Mouse (Mus musculus) thymus, postnatal 14 days (tissue): ENCODE results near the gene Nyap1.

ENCODE experiments used
- DNase-seq: peaks from one replicate; pipeline ENCODE4 v3.0.0; 2021

Gene Nyap1

DNA sequence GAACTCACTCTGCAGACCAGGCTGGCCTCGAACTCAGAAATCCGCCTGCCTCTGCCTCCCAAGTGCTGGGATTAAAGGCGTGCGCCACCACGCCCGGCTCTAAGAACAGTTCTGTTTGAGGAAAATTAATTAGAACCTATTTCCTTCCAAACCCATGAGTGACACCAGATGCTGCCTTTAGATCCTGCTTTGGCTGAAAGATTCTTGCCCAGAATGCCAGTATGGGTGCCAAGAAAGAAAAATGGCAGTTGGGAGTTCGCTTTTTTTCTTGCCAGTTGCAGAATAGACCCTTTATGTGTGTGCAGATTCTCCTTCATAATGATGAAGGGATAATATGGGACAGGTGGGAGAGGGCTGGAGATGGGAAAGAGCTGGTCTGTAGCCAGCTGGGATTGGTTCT, 2.8 kb upstream of the Nyap1 start:
- DNase-seq, result no peak

DNA sequence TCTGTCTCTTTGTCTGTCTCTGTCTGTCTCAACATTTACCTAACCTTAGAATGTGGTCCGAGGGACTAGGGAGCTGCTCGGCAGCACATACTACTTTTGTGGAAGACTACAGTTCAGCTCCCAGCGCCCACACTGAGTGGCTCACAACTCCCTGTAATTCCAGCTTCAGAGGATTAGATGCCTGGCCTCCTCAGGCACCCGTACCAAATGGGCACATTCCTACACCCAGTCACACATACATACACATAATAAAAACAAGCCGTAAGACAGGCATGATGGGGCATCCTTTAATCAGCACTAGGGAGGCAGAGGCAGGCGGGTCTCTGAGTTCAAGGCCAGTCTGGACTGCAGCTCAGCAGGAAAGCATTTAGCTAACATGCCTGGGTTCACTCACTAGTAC, 1.4 kb upstream of the Nyap1 start:
- DNase-seq, result no peak

DNA sequence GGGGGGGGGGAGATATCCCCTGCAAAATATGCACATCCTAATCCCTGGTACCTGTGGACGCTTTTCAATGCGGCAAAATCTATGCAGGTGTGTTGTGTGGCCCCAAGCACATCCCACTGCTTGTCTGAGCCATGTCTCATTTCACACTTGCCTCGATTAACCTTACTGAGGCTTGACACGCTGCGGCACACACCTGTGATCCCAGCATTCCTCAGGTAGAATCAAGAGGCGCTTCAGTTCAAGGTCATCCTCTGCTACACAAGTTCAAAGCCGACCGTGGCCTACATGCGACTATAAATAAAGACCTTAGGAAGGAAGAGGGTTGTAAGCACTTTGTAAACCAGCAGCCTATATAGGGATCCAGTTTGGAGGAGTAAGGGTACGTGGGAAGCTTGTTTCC, 641 bp upstream of the Nyap1 start:
- DNase-seq, result no peak

DNA sequence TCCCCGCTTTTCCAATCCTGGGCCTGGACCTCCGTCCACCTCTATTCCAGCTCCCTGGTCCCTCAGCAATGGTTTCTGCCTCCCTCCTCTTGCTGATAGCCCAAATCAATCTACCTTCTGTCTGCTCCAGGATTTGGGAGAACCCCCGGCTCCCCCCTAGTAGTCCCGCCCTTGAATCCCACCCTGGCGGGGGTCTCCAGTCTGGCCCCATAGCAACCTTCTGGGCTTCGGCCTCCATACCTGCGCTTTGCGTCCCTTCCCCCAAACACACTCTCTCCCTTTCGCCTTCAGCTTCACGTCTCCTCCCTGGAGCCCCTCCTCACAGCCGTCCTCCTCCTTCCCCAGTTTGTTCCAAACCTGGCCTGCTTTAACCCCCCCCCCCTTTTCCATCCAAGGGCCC, 901 bp downstream of the Nyap1 start:
- peak; percentile 40 for DNase-seq

DNA sequence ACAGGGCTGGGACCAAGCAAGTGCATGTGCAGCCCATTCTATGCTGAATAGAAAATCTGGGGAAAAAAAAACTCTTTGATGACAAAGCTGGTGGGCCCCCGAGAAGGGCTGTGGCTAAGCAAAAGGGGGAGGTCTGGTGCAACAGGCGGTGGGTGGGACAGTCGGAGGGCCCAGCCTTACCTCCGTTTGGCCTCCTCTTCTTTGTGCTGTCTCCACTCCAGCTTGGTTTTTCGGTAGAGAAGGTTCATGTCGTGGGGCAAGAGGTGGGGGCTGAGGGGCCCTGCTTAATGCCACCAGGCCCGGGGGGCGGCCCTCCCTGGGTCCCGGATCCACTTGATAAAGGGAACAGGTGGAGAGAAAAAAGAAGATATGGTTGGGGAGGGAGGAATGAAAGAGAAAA, 1.9 kb downstream of the Nyap1 start:
- peak; percentile 60 for DNase-seq

DNA sequence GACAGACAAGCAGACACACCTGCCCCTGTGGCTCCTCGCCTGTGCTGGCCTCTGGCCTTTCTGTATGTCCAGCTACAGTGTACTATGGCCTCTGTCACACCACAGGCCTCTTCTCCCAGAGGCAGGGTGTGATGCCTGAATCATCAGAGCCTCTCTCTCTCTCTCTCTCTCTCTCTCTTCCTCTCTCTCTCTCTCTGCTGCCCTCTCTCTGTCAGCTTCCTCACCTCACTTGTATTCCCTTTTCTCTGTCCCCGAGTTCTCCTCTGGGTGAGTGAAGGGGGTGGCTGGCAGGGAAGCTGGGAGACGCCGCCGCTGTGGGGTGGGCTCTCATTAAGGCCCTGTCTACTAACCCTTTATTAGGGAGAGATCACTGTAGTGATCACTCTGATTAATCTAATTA, 2.9 kb downstream of the Nyap1 start:
- peak; percentile 64 for DNase-seq

DNA sequence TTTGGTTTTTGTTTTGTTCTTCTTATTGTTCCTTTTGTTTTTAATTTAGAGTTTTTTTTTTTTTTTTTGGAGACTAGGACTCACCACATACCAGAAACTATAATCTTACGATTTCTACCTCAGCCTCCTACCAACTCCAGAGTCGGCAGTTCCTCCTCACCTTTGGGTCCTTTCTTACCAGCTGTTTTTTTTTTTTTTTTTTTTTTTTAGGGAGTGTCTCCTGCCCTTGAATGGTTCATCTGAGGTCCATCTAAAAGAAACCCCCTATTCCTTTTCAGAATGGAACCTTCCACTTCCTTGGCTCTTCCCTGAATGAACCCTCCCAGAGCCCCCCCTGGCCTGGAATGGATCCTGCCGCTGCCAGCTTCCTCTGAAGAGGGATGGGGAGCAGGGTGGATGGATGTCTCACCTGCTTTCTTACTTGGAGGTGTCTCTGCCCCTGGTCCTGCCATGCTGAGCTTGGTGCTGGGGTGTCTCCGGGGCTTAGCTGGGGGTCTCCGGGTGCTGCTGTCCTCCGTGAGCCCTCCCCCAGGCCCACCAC, 3.9 kb downstream of the Nyap1 start:
- DNase-seq, result no peak

DNA sequence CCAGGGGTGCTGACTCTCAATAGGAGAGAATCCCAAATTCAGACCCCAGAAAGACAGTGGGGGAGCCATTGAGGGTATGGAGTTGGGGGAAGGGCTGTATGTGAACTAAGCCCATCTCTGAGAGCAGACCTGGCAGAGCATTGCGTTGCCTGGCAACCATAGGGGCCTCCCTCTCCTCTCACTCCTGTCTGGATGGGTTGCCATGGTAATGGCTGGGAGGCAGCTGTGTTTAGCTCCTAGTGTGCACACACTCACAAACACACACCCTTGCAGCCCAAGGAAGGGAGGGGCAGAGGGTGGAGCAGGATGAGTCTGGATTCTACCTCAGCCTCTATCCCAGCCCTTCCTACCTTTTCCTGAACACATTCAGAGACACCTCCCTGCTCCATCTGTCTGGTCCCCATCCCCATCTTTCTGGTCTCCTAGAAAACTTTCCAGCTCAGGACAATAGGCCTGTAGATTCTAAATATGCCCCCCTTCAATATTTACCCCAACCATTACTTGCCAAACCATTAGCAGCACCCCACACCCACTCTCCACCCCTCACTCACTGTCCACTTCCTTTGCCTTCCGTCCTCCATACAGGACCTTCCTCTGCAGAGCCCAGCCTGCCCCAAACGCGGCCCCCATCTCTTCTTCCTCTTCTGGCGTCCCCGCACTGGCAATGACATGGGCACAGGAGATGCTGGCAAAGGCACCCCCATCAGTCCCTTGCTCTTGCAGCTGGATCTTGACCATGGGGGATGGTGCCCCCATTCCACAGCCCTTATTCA, 6.9 kb downstream of the Nyap1 start:
- DNase-seq, result no peak

DNA sequence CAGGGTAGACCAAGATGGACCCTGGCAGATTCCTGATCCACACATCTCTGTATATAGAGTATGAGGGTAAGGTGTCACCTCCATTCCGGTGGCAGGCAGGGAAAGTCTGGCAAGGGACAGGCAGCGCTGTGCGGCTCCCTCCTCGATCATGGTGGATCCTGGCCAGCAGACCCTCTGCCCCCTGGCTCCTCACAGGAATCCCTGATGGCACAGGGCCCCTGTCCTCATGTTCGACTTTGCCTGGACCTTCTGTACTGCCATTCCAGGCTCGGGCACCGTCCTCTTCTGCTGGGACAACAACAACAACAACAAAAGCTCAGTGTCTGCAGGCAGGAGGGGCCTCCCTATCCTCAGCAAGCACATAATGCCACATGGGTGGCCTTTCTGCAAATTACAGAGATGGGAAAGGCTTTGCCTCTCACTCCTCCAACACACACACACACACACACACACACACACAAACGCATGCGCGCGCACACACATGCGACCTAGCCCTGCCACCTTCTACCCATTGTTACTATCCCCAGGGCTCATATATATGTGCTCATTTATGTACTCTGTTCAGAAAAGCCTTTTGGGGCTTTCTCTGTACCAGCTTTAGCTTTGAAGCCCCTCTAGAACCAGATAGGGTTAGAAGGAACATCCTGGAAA, 7.6 kb downstream of the Nyap1 start:
- DNase-seq, result no peak

DNA sequence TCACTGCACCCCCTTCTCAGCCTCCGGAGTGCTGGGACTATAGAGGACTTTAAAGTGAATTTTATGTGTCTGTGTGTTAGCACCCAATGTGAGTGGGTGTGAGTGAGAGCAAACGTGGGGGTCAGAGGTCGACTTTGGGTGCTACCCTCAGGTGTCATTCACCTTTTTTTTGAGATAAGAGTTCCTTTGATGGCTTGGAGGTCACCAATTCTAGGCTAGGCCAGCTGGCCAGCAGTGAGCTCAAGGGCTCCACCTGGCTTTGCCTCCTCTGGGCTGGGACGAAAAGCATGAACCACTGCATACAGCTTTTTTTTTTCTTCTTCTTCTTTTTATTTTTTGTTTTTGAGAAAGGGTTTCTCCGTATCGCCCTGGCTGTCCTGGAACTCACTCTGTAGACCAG, 14.6 kb downstream of the Nyap1 start:
- no peak for DNase-seq

DNA sequence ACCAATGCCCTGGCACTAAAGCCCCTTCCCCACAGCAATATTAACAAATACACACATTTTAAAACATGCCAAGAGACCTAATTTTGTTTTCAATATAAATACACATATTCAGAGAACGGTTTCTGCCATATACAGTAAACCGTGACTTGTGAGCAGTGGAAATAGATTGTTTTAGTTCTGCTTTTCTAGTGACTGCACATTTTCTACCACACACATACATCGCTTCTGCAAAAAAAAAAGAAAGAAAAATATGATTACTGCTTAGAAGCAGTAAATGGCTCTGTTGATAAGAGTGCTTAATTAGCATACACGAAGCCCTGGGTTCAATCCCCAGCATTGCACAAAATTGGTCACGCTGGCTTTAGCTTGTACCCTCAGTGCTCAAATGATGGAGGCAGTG, 17.6 kb downstream of the Nyap1 start:
- no peak for DNase-seq

DNA sequence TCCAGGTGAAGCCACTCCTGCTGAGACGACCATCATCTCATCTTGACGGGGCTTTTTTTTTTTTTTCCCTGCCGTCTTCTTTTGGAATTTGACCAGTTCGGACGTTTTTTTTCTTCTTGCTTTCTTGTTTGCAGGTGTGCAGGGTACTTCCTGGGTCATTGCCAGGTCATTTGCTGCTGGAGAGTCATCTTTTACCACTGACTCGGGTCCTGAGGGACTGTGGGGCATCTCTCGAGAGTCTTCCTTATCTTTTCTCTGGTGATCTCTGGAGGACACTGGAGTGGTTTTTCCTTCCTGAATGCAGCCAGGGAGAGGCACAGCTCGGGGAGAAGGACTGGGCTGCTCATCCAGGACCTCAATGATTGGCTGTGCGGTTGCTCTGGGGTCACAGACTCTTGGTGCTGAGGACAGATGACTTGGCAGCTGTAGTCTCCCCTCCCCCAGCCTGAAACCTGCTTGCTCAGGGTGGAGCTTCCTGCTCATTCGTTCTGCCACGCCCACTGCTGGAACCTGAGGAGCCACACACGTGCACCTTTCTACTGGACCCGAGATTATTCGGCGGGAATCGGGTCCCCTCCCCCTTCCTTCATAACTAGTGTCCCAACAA, 20.7 kb downstream of the Nyap1 start:
- DNase-seq, result peak; percentile 86

DNA sequence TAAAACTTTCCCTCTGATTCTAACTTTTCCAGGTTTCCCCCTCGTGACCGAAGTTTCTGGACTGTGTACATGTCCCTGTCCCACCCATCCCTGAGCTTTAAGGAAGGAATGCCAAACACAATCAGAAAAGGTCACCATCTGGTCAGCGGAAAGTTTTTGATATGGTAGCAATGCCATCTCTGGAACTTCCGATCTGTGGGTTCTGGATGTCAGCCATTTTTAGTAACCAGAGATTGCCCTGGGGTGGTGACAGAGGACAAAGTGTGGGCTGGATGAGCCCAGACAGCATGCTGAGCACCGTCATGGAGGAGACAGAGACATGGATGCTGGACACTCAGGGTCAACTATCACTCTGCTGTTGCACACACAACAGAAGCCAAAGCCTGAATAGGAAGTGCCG, 22.3 kb downstream of the Nyap1 start:
- DNase-seq, result no peak

DNA sequence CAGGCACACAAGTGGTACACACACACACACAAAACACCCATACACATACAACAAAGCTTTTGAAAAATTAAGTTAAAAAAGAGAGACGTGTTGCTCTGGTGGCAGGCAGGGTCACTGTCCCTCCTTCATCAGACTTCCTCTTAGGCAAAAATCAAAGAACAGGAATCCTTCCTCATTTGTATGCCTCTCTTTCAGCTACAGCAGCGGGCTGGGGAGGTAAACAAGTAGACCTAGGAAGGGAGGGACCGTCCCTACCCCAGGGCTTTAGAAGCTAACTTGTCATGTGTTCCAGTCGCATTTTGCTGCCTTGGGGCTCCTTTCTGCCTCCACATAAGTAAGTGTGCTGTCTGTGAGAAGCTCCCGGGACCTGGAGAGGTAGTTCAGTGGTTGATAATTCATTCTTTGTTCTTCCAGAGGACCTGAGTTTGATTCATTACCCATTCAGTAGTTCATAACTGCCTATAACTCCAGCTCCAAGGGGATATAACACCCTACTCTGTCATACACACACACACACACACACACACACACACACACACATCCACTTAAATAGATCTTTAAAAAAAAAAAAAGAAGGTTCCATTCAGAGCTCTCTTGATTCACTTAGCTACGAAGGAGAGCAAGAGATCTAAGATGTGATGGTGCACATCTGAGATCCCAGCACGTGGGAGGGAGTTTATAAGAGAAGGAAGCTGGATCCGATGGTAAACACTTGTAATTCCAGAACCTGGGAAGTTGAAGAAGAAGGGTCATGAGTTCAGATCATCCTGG, 23.2 kb downstream of the Nyap1 start:
- no peak for DNase-seq

DNA sequence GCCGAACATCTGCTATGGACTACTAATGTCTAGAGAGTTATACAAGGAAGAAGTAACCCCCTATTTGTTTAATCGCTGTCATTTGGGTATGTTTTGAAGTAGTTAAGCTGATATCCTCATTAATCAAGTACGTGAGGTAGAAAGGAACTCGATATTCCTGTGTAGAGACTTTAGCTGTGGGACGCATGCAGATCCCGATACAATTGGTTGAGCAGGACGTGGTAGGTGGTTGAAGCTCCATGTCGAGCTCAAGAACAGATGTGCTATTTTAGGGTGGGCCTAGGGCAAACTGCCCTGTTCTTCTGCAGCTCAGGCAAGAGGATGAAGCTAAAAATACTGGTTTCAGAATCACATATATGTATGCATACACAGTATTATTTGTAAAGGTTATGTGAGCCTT, 25.7 kb downstream of the Nyap1 start:
- DNase-seq, result no peak

DNA sequence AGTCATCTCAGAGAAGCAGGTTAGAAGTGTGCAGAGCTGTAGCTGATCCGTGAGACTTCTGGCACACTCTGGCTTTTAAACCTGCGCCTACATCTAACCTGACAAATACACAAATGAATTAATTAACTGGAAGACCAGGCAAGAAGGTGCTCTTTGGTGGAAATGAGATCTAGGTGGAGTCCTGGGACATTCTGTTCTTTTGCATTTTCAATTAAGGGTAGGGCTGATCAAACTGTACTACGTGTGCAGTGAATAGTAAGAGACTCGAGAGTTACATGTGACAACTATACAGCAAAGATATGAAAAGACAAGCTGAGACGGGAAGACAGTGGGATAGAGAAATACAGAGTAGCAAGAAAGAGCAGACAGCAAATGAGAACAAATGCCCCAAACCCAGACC, 28.0 kb downstream of the Nyap1 start:
- no peak for DNase-seq

DNA sequence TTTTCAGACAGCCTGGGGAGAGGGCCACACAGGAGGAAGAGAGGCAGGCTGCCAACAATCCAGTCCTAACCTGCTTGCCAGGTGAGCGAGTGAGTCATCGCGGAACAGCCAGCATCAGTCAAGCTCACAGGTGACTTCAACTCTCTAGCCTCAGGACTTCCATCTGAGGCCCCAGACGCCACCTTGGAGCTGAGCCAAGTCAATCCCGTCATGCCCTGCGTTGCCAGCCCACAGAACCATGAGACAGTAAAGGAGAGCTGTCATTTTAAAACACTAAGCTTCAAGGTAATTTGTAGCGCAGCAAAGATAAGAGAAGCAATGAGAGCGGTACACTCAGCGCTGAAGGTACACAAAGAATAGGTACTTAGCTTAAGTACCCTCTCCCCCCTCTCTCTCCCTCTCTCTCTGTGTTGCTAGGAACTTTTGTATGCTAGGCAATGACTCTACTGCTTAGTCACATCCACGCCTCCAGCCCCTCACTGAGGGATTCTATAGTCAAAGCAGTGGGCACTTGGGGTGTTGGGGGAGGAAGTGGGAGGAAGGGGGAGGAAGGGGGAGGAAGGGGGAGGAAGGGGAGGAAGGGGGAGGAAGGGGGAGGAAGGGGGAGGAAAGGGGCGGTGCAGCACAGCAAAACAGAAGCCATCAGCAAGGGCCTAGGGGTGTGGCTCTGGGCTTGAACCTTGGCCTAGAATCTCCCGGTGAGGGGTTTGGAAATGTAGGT, 34.3 kb downstream of the Nyap1 start:
- DNase-seq, result peak; percentile 86

DNA sequence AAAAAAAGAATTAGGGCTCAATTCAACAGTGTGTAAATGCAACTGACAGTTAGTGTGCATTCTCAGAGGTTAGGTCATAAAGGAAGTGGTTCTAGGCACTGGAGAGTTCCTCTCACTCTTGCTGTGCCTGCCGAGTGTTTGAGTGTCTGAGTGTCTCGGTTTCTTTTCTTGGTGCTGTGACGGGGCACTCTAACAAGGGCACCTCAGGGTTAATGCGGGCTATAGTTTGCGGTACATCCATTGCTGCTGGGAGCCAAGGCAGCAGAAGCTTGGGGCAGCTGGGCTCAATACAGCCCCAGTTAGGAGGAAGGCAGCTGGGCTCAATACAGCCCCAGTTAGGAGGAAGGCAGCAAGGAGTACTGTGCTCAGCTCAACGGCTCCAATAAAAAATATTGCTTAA, 36.2 kb downstream of the Nyap1 start:
- peak; percentile 70 for DNase-seq

DNA sequence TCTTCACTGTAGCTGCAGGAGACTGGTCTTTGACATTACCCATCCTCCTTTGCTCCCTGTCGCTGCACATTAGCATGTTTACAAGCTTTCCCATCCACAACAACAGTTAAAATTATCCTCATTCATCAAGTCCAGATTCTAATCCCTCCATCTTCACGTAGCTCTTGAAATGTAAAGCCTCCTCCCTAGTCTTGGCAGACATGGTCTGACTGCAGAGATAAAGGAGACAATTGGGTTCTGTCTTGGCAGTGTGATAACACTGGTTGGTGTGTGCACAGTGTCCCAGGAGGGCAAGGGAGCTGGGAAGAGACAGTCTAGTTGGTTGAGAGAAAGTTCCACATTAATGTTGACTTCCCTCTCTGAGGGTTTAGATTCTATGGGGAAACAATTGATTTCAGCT, 41.6 kb downstream of the Nyap1 start:
- no peak for DNase-seq

DNA sequence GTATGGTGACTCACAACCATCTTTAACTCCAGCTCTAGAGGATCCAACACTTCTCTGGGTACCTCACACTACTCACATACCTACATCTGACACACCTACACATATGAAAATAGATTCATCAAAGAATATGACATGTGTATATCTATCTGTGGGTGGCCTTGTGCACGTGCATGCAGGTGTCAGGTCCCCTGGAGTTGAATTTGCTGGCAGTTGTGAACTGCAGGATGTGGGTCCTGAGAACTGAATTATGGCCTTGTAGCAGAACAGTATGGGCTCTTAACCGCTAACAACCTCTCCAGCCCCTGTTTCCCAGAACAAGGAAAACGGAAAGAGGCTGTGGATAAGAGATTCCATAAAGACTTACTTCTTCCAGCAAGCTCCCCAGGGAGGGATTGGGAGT, 42.3 kb downstream of the Nyap1 start:
- peak; percentile 54 for DNase-seq

DNA sequence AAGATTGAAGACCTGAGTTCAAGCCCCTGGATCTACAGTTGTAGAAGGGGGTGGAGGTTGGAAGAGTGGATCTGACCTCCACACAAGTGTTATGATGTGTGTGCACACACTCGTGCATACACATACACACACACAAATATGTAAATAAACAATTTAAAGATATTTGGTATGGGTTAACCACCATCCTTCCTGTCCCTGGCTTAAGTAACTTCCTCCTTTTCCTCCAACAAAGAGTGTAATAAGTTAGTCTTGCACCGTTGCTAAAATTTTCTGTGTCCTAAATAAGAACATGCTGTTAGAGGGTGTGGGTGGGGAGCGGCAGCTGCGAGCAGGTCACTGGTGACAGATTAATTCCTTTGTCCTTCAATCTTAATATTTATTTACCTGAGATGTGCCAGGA, 45.5 kb downstream of the Nyap1 start:
- no peak for DNase-seq

DNA sequence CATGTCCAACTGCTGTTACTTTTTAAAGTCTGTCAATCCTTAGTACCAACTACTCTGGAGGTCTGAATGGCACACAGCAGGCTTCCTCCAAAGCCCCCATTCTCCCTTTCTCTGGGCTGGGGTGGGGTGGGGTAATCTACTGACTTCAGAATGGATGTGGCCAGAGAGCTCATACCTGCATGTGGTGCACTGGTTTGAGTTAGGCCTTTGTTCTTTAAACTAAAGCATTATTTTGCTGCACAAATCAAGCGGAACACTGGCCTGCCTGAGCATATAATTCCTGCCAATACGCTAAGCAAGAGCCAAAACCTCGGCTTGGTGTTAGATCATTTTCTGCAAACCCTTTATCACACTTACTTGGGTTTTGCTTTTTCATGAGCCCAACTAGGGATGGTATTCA, 46.6 kb downstream of the Nyap1 start:
- DNase-seq, result no peak

DNA sequence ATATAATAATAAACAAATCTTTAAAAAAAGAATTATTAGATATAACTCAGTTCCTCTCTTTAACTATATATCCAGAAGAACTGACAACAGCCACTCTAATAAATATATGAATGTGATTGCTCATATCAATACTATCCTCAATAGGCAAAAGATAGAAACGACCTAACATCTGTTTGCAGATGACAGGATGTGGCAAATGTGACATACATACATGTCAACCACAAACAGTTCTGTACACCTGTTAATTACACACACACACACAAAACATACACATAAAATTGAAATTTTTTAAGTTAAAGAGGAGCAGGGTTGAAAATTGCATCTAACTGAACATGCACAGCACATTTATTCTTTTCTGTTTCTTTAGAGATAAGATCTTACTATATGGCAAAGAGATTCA, 49.5 kb downstream of the Nyap1 start:
- peak; percentile 42 for DNase-seq
